Mouse (Mus musculus) ovary, postnatal 10 days (tissue): ENCODE results near the gene Txndc9.

ENCODE experiments used
- DNase-seq: peaks from one replicate; pipeline ENCODE4 v3.0.0; 2022; ENCODE audit warnings: low spot score

Gene Txndc9

GRCm38 (mm10) chr1:37971520-37971919 lies 26.2 kb downstream of the Txndc9 start:
- no peak for DNase-seq

- no peak for DNase-seq
Measured at GRCm38 (mm10) chr1:37968746-37969145, 28.9 kb downstream of the Txndc9 start.

- DNase-seq: no peak
Measured at GRCm38 (mm10) chr1:37965571-37965970, 32.1 kb downstream of the Txndc9 start.

GRCm38 (mm10) chr1:37959486-37959885 lies 38.2 kb downstream of the Txndc9 start:
- DNase-seq: no peak

- no peak for DNase-seq
Measured at GRCm38 (mm10) chr1:37958516-37958915, 39.2 kb downstream of the Txndc9 start.

GRCm38 (mm10) chr1:37957659-37958058 lies 40.0 kb downstream of the Txndc9 start, which contains the start of gene Lyg1:
TSS of gene Lyg1 (minus strand) at chr1:37957759.
- no peak for DNase-seq

- DNase-seq: no peak
Measured at GRCm38 (mm10) chr1:37956690-37957431, 40.8 kb downstream of the Txndc9 start.

- no peak for DNase-seq
Measured at GRCm38 (mm10) chr1:37955251-37955650, 42.4 kb downstream of the Txndc9 start.

- DNase-seq: no peak
Measured at GRCm38 (mm10) chr1:37954786-37955185, 42.9 kb downstream of the Txndc9 start.

GRCm38 (mm10) chr1:37948906-37949305 lies 48.8 kb downstream of the Txndc9 start:
- no peak for DNase-seq
